Mouse (Mus musculus): ENCODE results near the gene Prkn. TPM values are rescaled to one million over a fixed set of nuclear protein-coding genes. Genes with fewer than 3 reads are reported as not detected.
A peak's percentile ranks its signal among the peaks of the same experiment; 100 is the strongest.

Prkn gene
- total and polyA plus RNA-seq, 2 experiments = 2.5 to 8.9 TPM

- no peaks in the 10 kb centered on the region for H3K79me2 ChIP-seq (ENCODE audit: control insufficient read depth, insufficient read depth, low read length)
- H3K9ac ChIP-seq (ENCODE audit: low read depth, low read length) = no peak overlapping the region
- H3K4me3 ChIP-seq (ENCODE audit: insufficient read depth, low read depth, low read length) = no peak overlapping the region
- no peak overlapping the region for H3K27ac ChIP-seq (replicated peaks; ENCODE audit: insufficient read depth, low read depth, low read length)
- no peak for DNase-seq (ENCODE audit: extremely low read depth, low read depth, low spot score)
- no peak for TF ChIP-seq CTCF (IDR thresholded peaks at IDR 0.05; ENCODE audit: low read depth, low read length)
- no peak for TF ChIP-seq POLR2A (IDR thresholded peaks at IDR 0.05; ENCODE audit: extremely low read depth, insufficient read depth, low read length)
- WGBS = 79% methylated on average over 4 of the region's 4 CpGs
- H3K36me3 ChIP-seq (ENCODE audit: control insufficient read depth, insufficient read depth, low read length) = no peaks in the 10 kb centered on the region
- H3K4me1 ChIP-seq (ENCODE audit: control insufficient read depth, insufficient read depth, low read length) = no peaks in the 10 kb centered on the region
- H3K27me3 ChIP-seq (ENCODE audit: control insufficient read depth, insufficient read depth, low read length) = no peaks in the 10 kb centered on the region
Observed at GRCm38 (mm10) chr17:10818971-10819370, 21.2 kb upstream of the Prkn start.

GRCm38 (mm10) chr17:10840731-10841201 is 582 bp downstream of the Prkn start:
- H3K4me1 ChIP-seq (ENCODE audit: control insufficient read depth, insufficient read depth, low read length) = peaks cover 3% of the 10 kb centered on the region; the same call in 1 of the 2 replicates
- no peaks in the 10 kb centered on the region; the same call in 1 of the 2 replicates for H3K79me2 ChIP-seq (ENCODE audit: control insufficient read depth, insufficient read depth, low read length)
- peak overlapping the region; percentile 25; the same call in 1 of the 2 replicates for H3K27ac ChIP-seq (replicated peaks; ENCODE audit: insufficient read depth, low read depth, low read length)
- DNase-seq (ENCODE audit: extremely low read depth, low read depth, low spot score) = peak; percentile 69
- no peaks in the 10 kb centered on the region for H3K27me3 ChIP-seq (ENCODE audit: control insufficient read depth, insufficient read depth, low read length)
- 2% methylated on average over 20 of the region's 20 CpGs for whole genome bisulfite sequencing
- H3K4me3 ChIP-seq (ENCODE audit: insufficient read depth, low read depth, low read length) = peak overlapping the region; percentile 84
- peak overlapping the region; percentile 82 for H3K9ac ChIP-seq (ENCODE audit: low read depth, low read length)
- H3K36me3 ChIP-seq (ENCODE audit: control insufficient read depth, insufficient read depth, low read length) = no peaks in the 10 kb centered on the region
- TF ChIP-seq POLR2A (IDR thresholded peaks at IDR 0.05; ENCODE audit: extremely low read depth, insufficient read depth, low read length) (no peak), CTCF (IDR thresholded peaks at IDR 0.05; ENCODE audit: low read depth, low read length) (peak; percentile 39; the same call in 1 of the 2 replicates)

- Histone ChIP-seq H3K27me3 (ENCODE audit: control insufficient read depth, insufficient read depth, low read length) (no peaks in the 10 kb centered on the region), H3K4me1 (ENCODE audit: control insufficient read depth, insufficient read depth, low read length) (no peaks in the 10 kb centered on the region; the same call in 1 of the 2 replicates), H3K79me2 (ENCODE audit: control insufficient read depth, insufficient read depth, low read length) (no peaks in the 10 kb centered on the region; the same call in 1 of the 2 replicates), H3K9ac (ENCODE audit: low read depth, low read length) (no peak overlapping the region), H3K27ac (replicated peaks; ENCODE audit: insufficient read depth, low read depth, low read length) (no peak overlapping the region), H3K36me3 (ENCODE audit: control insufficient read depth, insufficient read depth, low read length) (no peaks in the 10 kb centered on the region), H3K4me3 (ENCODE audit: insufficient read depth, low read depth, low read length) (no peak overlapping the region)
- TF ChIP-seq POLR2A (IDR thresholded peaks at IDR 0.05; ENCODE audit: extremely low read depth, insufficient read depth, low read length) = no peak
- TF ChIP-seq CTCF (IDR thresholded peaks at IDR 0.05; ENCODE audit: low read depth, low read length) = no peak
- 96% methylated on average over 3 of the region's 3 CpGs for WGBS
- no peak for DNase-seq (ENCODE audit: extremely low read depth, low read depth, low spot score)
Observed at GRCm38 (mm10) chr17:10854207-10854606, 14.0 kb downstream of the Prkn start.

GRCm38 (mm10) chr17:10874208-10875187 is 34.3 kb downstream of the Prkn start:
- no peaks in the 10 kb centered on the region for H3K79me2 ChIP-seq (ENCODE audit: control insufficient read depth, insufficient read depth, low read length)
- 80% methylated on average over 7 of the region's 7 CpGs for WGBS
- no peak overlapping the region for H3K9ac ChIP-seq (ENCODE audit: low read depth, low read length)
- DNase-seq (ENCODE audit: extremely low read depth, low read depth, low spot score) = peak; percentile 7
- no peaks in the 10 kb centered on the region for H3K27me3 ChIP-seq (ENCODE audit: control insufficient read depth, insufficient read depth, low read length)
- no peak overlapping the region for H3K4me3 ChIP-seq (ENCODE audit: insufficient read depth, low read depth, low read length)
- no peaks in the 10 kb centered on the region for H3K4me1 ChIP-seq (ENCODE audit: control insufficient read depth, insufficient read depth, low read length)
- TF ChIP-seq CTCF (IDR thresholded peaks at IDR 0.05; ENCODE audit: low read depth, low read length) (no peak), POLR2A (IDR thresholded peaks at IDR 0.05; ENCODE audit: extremely low read depth, insufficient read depth, low read length) (no peak)
- no peak overlapping the region for H3K27ac ChIP-seq (replicated peaks; ENCODE audit: insufficient read depth, low read depth, low read length)
- H3K36me3 ChIP-seq (ENCODE audit: control insufficient read depth, insufficient read depth, low read length) = no peaks in the 10 kb centered on the region

- Histone ChIP-seq H3K36me3 (ENCODE audit: control insufficient read depth, insufficient read depth, low read length) (no peaks in the 10 kb centered on the region), H3K27ac (replicated peaks; ENCODE audit: insufficient read depth, low read depth, low read length) (no peak overlapping the region), H3K27me3 (ENCODE audit: control insufficient read depth, insufficient read depth, low read length) (no peaks in the 10 kb centered on the region), H3K79me2 (ENCODE audit: control insufficient read depth, insufficient read depth, low read length) (no peaks in the 10 kb centered on the region), H3K4me1 (ENCODE audit: control insufficient read depth, insufficient read depth, low read length) (no peaks in the 10 kb centered on the region), H3K9ac (ENCODE audit: low read depth, low read length) (no peak overlapping the region), H3K4me3 (ENCODE audit: insufficient read depth, low read depth, low read length) (no peak overlapping the region)
- no peak for DNase-seq (ENCODE audit: extremely low read depth, low read depth, low spot score)
- no peak for TF ChIP-seq CTCF (IDR thresholded peaks at IDR 0.05; ENCODE audit: low read depth, low read length)
- TF ChIP-seq POLR2A (IDR thresholded peaks at IDR 0.05; ENCODE audit: extremely low read depth, insufficient read depth, low read length) = no peak
- WGBS = 85% methylated on average over 5 of the region's 5 CpGs
Observed at GRCm38 (mm10) chr17:10878986-10879385, 38.8 kb downstream of the Prkn start.

Data from liver, adult 2 months (tissue).